Mouse (Mus musculus): ENCODE results near the gene 1700029H14Rik.

DNA sequence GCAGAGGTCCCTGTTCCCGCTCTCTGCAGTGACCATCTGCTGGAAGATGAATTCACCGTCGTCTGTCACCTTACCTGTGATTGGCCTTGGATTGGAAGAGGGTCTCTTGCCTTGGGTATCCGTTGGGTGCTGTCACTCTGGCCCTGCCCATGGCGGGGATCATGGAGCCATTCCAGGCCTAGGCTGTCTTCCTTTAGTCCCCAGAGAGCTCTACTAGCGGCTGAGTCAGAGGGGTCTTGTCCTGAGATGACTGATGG lies 10.8 kb downstream of the 1700029H14Rik start:
- TF ChIP-seq POLR2A (IDR thresholded peaks at IDR 0.05; ENCODE audit: borderline replicate concordance, control insufficient read depth, low read depth, low read length) (no peak), CTCF (IDR thresholded peaks at IDR 0.05; ENCODE audit: control insufficient read depth, insufficient read depth, low read length) (no peak)

Measured in bone marrow, adult 2 months (tissue).